Mouse (Mus musculus): ENCODE data around the gene Btbd35f6. TPM values are rescaled to one million over a fixed set of nuclear protein-coding genes. Genes with fewer than 3 reads are reported as not detected.

The Btbd35f6 gene
- total RNA-seq (2023): not detected

DNA sequence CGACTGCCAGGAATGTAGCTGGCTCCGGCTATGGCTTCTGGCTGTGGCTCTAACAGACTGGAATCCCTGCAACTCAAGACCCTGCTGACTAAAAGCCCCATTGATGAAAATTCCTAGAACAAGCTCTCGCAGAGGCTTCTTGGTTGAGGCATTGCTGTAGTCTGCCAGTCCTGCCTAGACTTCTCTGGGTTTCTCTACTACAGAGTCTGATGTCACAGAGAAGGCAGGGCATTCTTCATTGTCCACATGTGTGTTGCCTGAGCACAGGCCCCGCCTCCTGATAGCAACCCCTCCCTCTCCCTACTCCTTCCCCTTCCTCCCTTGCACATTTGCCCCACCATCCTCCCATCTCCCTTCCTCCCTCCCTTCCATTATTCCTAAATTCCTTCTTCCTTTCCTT is at the start of gene Btbd35f6:
TSS of gene Btbd35f6 (minus strand) at position 101 of the 400 bp plus-strand sequence.

DNA sequence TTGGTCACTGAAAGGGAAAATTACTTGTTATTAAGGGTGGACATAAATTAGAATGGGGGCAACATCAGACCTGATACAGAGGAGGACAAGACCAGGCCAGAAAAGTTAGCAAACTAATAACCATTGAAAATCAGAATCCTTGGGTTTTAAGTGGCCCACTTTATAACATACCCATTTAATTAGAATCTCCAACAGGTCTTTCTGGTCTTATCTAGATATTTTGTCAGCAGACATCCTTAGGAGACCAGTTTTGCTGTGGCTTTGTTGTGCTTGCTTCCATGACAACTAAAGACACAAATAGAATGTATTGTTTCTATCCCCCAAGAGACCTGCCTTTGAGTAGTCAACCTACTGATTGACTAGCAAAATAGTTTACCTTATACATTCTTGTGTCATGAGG is 30.4 kb upstream of the Btbd35f6 start, which contains the start of gene Gm21870:
TSS of gene Gm21870 (minus strand) at position 101 of the 400 bp plus-strand sequence.

Other genes with a start within 250 kb of the Btbd35f6 start
- not detected for gene Gm21870, start 30.3 kb upstream of the Btbd35f6 start, total RNA-seq (2023)
- gene Btbd35f9, start 205.0 kb upstream of the Btbd35f6 start, total RNA-seq (2023): not detected